Mouse (Mus musculus) Muller cell, postnatal 12 days (primary cell): Measurements from ENCODE around the gene Ap3d1.

Source experiments
- DNase-seq: peaks from one replicate; pipeline ENCODE4 v3.0.0-alpha.2; 2015; ENCODE audit errors: inconsistent ontology term

Gene Ap3d1

DNA sequence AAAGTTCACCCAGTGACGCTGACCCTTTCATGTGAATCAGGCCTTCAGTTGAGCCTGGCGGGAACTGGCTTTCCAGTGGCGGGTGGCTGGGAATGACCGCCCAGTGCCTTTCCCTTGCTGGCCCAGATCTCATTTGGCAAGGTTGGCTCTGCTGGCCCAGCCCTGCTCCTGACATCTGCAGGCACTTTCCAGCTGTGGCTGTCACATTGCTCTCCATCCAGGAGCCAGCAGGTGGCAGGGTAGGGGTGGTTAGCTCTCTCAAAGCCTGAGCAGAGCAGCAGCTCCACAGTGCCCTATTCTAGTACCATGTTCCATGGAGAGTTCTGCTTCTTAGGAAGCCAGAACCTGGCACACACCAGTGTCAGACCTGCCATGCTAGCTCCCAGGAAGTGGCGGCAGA lies 15.7 kb upstream of the Ap3d1 start:
- DNase-seq: peak; percentile 68

DNA sequence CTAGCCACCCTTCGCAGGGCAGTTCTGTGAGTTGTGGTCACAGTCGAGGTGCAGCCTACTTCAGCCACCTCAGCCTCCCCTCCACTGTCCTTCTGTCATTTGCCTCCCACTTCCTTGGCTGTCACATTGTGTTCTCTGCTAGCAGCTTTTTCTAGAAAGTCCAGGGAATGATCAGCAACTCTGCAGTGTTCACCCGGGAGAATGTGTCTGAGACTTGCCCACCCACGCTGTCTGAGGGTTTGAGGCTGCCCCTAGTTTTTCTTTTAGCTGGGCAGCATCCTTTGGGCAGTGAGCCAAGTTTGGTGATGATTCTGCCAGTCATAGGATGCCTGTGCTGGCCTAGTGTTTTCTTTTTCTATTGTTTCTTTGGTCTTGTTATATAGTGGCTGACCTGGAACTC lies 14.9 kb upstream of the Ap3d1 start:
- peak; percentile 70 for DNase-seq

DNA sequence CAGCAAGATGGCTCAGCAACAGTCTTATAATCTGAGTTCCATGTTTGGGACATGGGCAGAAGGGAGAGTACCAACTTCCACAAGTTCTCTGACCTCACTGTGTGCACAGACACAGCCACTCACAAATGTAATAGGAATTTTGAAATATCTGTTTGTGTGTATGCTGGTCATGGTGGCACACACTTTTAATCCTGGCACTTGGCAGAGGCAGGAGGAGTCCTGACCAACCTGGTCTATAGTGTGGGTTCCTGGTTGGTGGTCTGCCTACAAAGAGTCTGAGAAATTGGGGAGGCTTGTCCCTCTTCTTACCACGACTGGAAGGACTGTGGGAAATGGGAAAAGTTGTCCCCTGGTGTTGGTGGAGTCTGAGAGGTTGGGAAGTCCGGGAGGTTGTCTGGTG lies 14.4 kb upstream of the Ap3d1 start:
- DNase-seq: no peak

DNA sequence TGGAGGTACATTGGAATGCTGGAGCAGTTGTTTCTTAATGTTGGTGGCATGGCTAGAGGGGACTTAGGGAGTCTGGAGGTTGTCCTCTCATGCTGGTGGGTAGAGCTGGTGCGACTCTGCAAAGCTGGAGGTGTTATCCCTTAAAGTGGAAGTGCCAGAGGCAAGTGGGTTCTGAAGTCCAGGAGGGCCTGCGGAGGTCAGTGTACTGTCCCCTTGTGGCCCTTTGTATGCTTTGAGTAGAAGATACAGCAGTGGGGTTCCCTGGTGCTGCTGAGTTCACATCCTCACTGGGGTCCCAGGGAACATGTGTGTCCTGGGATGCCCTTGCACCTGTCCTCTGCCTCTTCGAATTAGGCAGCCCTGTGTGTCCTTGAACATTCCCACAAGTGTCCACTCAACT lies 14.0 kb upstream of the Ap3d1 start:
- no peak for DNase-seq

DNA sequence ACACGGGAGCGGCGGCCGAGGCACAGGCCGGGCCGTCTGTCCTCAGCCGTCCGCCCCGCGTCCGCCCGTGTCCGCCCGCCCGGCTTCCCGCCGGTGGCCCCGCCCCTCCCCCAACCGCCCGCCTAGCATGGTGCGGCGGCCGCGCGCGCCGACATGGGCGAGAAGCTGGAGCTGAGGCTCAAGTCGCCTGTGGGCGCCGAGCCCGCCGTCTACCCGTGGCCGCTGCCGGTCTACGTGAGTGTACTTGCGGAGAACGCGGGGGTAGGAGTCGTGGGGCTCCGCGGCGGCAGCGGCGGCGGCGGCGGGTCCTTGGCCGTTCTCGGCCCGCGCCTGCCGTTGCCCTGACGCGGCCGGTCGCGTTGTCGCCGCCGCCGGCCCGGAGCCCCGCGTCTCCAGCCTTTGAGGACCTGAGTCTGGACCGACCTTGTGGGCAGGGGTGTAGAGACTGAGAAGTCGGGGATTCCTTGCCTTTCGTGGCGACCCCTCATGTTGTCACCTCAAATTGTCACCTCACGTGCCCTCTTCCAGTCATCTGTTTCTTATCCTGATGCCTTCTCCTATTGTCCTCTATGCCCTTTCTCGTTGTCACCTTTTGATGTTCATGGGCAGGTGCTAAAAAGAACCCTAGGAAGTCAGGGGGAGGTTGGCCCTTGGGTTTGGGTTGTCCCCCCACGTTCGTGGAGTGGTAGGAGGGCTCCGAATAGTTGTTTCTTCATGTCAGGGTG lies 13.4 kb upstream of the Ap3d1 start:
- DNase-seq: no peak

DNA sequence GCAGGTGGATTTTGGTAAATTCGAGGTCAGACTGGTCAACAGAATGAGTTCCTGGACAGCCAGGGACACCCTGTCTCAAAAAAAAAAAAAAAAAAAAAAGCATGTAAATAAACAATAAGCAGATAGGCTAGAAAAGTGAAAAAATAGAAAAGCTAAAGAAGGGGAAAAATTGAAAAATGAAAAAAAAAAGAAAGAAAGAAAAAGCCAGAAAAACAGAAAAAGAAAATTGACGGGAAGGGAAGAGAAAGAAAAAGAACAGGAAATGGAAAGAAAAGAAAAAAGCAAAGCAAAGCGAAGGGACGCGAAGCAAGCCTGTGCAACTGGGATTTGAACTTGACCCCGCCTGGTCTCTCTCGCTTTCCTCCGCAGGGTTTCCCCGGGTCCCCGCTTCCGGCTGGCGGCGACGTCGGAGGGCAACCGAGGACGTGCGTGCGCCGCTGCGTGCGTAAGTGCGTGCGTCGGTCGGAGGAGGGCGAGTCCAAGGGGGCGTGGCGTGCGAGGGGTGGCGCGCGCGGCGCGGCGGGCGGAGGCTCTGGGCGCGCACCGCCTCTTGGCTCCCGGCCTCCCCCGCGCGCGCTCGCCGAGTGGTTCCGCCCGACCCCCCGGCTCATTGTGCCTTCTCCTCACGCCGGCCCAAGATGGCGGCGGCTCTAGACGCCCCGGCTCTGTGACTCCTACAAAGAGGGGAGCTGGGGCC lies 12.7 kb upstream of the Ap3d1 start, which contains the start of gene Dot1l:
Gene Dot1l (plus strand): TSS at position 613 of the 697 bp plus-strand sequence.
- peak; percentile 99 for DNase-seq

DNA sequence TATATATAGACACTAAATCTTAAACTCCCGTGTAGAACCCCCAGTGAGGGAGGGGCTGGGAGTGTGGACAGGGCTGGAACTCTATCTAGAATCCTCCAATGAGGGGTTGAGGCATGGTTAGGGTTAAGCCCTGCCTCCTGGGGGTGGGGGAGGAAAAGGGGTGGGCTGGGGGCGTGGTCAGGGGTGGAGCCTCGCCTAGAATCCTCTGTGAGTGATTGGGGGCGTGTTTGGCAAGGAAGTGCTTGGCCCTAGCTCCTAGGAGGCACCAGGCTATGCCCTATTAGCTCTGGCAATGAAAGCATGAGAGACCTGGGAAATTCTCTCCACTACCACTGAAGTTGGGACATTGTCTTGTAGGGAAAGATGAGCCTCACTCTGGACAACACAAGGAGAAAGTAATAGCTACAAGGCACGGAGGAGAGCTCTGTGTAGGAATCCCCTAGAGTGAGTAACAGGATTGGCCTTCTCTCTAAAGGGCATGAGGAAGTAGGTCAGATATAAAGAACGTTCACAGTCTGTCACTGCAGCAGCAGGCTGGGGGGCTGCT lies 10.1 kb upstream of the Ap3d1 start:
- peak; percentile 96 for DNase-seq

DNA sequence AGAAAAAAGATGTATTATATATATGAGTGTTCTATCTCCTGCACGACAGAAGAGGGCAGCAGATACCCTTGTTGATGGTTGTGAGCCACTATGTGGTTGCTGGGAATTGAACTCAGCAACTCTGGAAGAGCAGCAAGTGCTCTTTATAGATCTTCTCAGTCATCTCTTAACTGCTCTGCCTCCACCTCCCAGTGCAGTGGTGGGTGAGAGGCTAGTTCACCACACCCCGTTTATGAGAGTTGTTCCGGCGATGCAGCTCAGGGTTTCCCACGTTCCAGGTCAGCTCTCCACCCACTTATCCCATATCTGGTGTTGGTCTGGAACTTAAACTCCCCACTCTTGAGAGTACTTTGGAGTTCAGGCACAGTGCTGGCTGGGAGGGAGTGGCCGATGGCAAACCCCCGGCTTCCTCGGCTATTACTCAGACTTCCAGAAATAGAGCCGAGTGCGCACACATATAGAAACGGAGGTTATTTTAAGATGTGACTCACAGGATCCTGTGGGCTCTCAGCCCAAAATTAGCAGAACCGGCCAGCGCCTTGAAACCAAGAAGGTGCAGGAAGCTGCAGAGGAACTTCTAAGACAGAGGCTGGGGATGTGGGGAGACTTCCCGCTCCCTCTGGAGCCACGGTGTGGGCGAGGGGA lies 9.2 kb upstream of the Ap3d1 start:
- peak; percentile 87 for DNase-seq

DNA sequence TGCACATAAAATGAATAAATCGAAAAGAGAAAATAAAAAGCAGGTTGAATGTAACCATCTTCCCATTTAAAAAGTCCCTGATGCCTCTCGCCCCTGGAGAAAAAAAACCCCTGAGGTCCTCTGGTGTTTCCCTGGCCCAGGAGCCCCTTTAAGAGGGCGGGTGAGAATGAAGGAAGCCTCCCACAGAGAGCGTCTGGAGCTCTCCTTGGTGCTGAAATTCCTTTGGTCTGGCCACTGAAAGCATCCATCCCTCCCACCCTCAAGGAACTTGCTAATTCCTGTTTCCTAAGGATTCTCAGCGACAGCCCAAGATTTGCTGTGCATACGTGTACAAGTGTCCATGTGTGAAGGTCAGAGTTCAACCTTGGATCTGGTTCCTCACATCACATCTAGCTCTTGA lies 6.5 kb upstream of the Ap3d1 start:
- DNase-seq: peak; percentile 74

DNA sequence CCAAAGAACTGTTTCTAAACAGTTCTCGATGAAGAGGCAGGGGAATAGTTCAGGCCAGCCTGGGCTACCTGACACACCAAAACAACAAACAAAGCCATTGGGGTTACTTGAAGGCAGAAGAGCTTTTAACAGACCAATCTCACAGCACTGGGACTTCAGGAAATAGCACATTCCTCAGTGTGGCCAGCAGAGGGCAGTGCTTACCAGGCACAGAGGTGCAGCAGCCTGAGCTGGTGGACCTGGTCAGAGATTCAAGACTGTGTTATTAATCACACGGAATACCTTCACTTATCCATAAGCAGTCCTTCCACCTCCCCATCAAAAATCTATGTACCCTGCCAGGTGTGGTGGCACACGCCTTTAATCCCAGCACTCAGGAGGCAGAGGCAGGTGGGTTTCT lies 5.3 kb upstream of the Ap3d1 start:
- DNase-seq: peak; percentile 56

DNA sequence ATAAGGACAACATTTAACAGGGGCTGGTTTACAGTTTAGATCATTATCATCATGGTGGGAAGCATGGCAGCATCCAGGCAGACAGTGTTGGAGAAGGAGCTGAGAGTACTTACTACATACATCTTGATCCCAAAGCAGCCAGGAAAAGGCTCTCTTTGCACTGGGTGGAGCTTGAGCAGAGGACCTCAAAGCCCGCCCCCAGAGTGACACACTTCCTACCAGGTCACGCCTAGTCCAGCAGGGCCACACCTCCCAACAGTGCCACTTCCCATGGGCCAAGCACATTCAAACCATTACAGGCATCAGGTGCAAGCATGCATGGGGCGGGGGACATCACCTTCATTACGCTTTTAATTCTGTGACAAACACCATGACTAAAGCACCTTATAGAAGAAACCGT lies 2.2 kb upstream of the Ap3d1 start:
- DNase-seq: peak; percentile 35

DNA sequence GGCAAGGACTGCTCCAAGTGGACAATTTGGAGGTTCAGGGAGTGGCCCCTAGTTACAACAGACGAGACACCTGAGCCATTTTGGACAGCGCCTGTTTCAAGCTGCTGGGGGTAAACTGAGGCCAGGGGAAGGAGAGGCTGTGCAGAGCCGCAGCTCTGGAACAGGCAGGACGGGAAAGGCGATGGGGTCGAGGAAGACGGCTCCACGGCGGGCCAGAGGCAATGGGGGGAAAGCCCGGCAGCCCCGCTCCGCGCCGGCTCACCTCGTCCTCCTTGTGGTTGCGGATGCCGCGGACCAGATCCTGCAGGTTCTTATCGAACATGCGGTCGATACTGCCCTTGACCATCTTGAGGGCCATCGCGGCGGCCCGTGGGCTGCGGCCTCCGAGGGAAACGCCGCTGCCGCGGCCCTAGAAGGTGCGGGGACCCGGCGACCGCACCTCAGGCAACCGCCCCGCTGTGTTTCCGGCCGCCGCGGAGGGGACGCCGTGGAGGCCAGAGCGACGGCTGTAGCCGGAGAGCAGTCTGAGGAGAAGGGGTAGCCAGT lies 357 bp downstream of the Ap3d1 start:
- DNase-seq: no peak

DNA sequence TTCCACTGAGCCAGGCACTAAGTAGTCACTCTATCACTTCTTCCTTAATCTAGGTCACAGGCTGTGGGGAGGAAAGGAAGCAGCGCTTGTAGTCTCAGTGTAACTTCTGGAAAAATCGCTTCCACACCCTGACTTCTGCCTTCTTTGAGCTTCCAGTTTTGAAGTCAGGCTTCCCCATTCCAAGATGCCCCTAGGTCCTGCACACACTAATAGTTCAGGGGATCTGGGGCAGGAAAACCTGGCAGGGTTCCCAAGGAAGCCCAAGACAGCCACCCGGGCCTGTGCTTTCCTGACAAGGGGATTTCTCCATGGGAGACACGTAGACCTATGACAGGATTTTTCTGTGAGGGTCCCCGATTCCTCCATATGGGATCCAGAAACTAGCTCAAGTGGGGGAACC lies 918 bp downstream of the Ap3d1 start:
- DNase-seq: peak; percentile 32

DNA sequence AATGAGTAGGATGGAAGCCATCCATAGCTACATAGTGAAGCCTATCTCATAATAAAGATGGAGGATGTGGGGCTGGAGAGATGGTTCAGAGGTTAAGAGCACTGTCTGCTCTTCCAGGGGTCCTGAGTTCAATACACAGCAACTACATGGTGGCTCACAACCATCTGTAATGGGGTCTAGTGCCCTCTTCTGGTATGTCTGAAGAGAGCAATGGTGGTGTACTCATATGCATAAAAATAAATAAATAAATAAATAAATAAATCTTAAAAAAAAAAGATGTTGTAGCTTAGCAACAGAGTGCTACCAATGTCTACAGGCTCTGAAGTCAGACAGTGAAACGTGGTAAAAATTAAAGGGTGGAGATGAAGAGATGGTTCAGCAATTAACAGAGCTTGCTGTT lies 3.4 kb downstream of the Ap3d1 start:
- no peak for DNase-seq

DNA sequence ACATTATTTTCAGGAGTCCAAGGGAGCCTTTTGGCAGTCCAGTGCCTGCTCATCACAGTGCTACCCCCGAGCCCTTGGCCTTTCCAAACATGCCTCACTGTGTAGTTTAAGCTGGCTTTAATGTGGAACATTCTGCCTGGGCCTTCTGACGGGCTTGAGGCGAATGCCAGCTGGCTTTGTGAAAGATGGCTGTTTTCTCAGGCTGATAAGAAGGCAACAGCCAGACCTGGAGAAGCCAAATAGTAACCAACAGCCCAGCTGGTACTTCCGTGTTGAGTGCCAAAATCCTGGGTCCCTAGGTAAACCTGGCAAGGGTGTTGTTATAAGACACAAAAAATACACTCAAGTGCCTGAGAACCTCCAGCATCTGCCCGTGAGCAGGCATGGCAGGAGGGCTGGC lies 5.3 kb downstream of the Ap3d1 start:
- no peak for DNase-seq

DNA sequence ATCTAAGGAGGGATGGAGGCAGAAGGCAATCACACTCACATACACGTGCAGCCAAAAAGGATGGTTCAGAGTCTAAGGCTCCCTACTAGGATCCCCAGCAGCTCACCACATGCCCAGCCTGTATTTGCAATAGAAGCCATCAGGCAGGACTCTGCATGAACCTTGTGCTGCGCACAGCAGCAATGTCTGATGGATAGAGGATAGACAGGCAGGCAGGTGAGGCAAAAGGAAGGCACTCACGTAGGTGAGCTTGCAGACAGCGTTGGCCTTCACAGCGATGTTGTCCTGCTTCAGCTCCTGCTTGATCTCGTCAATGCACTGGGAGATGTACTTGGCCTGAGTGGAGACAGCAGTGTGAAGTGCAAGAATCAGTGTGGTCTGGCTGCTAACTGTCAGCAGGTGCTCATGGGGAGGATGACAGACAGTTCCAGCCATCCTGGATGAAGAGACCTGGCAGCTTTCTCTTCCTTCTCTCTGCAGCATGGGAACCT lies 9.4 kb downstream of the Ap3d1 start:
- DNase-seq: no peak

DNA sequence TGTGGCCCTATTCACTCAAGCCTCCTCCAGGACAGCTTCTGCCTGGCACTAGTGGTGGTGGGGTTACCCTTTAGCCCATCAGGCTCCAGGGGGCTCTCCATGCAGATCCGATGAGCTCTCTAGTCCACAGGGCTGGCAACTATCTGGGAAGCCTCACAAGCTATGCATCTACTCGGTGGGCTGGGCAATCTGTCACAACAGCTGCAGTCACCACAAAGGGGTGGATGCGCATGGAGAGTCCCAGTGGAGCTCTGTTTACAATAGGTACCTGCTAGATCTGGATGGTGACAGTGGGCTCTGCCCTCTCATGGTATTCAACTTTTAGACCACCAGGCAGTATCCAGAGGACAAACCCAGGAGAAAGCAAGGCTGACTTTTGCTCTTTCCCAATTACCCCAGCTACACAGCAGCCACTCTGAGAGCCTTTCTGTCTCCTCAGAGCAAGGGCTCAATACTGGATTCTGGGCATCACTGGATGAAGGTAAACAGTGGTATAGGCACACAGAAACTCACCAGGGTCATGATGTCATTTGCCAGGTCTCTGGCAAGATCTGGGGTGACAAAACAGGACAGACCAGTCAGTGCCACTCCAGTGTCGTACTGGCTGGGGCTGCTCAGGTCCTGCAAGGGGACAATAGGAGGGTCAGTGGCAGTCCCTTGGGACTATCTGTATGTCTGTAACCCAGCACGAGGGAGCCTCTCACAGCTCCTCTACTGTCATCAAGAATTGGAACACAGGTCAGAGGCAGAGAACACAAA lies 14.5 kb downstream of the Ap3d1 start:
- no peak for DNase-seq

DNA sequence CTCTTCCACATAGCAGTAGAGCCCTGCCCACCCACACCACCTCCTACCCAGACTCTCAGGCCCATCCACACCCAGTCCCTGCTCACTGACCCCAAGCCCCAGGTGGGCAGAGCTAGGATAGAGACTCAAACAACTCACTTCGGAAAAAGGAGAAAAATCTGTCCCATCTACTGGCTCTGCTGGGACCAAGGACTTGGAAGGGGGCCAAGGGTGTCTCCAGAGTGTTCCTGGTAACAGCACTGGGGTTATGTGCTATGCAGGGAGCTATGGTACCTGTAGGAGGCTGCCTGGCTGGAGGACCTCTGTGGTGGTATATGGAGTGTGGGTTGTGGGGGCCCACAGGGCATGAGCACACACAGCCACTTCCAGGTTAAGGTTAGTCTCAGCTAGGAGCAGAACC lies 24.8 kb downstream of the Ap3d1 start:
- DNase-seq: no peak

DNA sequence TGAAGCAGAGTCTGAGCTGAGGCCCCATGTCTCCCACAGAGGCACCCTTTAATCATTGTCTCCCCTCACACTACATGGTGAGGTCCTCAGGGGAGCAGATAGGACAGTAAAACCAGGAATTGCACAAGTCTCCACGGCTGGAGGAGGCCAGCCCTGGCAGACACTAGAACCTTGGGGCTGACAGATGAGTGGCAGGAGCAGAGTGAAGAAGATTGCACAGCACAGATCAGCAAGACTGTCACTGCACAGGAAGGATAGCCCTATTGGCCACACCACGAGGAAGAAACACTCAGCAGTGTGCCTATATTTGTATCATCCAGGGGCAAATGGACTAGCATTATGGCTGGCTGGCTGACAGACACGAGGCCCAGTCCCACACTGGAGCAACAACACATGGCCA lies 31.2 kb downstream of the Ap3d1 start:
- DNase-seq: no peak

DNA sequence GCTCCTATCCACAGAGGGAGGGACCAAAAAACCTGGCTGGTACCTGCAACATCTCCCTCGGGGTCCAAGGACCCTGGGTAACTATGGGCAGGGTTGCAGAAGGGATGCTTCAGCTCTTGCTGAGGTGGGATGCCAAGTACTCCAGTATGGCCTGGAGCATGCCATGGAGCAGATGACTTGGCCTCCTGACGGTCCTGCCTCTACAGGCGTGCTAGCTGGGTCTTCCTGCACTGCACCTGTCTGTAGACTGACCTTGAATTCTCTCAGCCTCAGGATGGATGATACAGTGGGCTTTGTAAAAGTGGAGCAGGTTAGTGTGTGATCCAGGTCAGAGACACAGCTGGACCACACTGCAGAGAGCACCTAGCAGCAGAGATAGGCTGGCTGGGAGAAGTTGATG lies 36.6 kb downstream of the Ap3d1 start:
- no peak for DNase-seq

DNA sequence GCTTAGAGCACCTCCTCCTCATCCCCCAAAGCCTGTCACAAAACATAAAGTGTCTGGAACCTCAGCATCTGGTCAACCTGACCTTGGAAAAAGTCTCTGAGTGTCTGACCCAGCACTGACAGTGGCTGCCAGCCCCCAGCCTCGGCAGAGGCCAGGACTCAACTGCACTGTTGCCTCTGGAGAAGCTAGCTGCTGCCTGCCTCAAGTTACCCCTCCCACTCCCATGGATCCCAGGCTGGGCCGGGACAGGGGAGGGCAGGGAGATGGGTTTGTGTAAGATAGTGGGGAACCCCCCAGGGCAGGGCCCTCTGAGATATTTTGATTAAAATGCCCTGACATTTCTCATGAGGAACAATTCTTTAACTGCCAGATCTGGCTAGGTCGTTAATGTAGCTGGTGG lies 37.0 kb downstream of the Ap3d1 start:
- DNase-seq: no peak

DNA sequence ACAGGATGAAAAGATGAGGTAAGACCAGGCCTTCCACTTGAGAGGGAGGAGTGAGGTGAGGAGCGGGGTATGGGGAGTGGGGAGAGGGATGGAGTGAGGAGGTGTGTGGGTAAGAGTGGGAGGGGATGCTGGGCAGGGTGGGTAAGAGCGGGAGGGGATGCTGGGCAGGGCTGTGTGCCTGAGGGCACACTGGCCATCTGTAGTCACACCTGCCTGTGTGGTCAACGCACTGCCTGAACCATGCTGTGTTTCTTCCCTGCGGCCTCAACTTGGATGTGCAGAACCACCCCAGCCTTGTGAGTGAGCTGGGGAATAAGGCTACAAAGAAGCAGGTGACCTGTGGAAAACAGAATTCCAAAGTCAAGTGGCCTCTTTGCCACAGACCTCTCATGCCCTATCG lies 37.6 kb downstream of the Ap3d1 start:
- DNase-seq: no peak
